Mouse (Mus musculus) liver, adult 2 months (tissue): ENCODE data around the gene Snx20. TPM values are rescaled to one million over a fixed set of nuclear protein-coding genes. Genes with fewer than 3 reads are reported as not detected.

Source experiments
- DNase-seq: peaks from one replicate; pipeline ENCODE4 v3.0.0-alpha.2; 2011; ENCODE audit warnings: low read depth, low spot score; ENCODE audit errors: extremely low read depth
- H3K27ac ChIP-seq: fragments of 200-500 bp; replicated peaks from 2 replicates; pipeline ENCODE4 v1.5.1; 2012; ENCODE audit warnings: low read depth, mild to moderate bottlenecking, control low read depth, inconsistent platforms, low read length; ENCODE audit not compliant: insufficient read depth
- H3K27me3 ChIP-seq: fragments of 200-500 bp; 2 replicates; pipeline ENCODE4 v1.6.1; 2012; ENCODE audit warnings: mild to moderate bottlenecking, moderate library complexity, low read length, inconsistent platforms; ENCODE audit not compliant: control insufficient read depth, insufficient read depth
- H3K36me3 ChIP-seq: fragments of 200-500 bp; 2 replicates; pipeline ENCODE4 v1.6.1; 2012; ENCODE audit warnings: low read length, inconsistent platforms; ENCODE audit not compliant: control insufficient read depth, insufficient read depth
- H3K4me1 ChIP-seq: fragments of 200-500 bp; 2 replicates; pipeline ENCODE4 v1.6.1; 2011; ENCODE audit warnings: low read length; ENCODE audit not compliant: control insufficient read depth, insufficient read depth
- H3K4me3 ChIP-seq: fragments of 200-500 bp; 2 replicates; pipeline ENCODE4 v1.5.1; 2011; ENCODE audit warnings: low read depth, mild to moderate bottlenecking, control low read depth, low read length, moderate library complexity; ENCODE audit not compliant: insufficient read depth
- H3K79me2 ChIP-seq: fragments of 200-500 bp; 2 replicates; pipeline ENCODE4 v1.6.1; 2012; ENCODE audit warnings: inconsistent platforms, mild to moderate bottlenecking, low read length, moderate library complexity; ENCODE audit not compliant: control insufficient read depth, insufficient read depth
- H3K9ac ChIP-seq: fragments of 200-500 bp; 2 replicates; pipeline ENCODE4 v1.6.1; 2012; ENCODE audit warnings: low read depth, mild to moderate bottlenecking, control low read depth, inconsistent platforms, low read length
- CTCF ChIP-seq: fragments of 200-500 bp; IDR thresholded peaks from 2 replicates; pipeline ENCODE4 v1.5.1; 2011; ENCODE audit warnings: low read depth, low read length, control low read depth
- POLR2A ChIP-seq: fragments of 200-500 bp; IDR thresholded peaks from 2 replicates; pipeline ENCODE4 v1.6.1; 2011; ENCODE audit warnings: low read length, control low read depth; ENCODE audit not compliant: insufficient read depth; ENCODE audit errors: extremely low read depth
- WGBS: fragments of 180-500 bp; shearing (Covaris S2); methylation state at CpG from one replicate; pipeline ENCODE4 v1.1.7; 2018; 5-methylcytosine and 5-hydroxymethylcytosine counted together
- polyA plus RNA-seq: library from polyadenylated mRNA; depleted of rRNA; stranded (reverse); fragments of >200 nt; gene quantifications from 2 replicates; pipeline ENCODE4 v1.2.3, GENCODE M21; 2012
- total RNA-seq: library from RNA; depleted of rRNA; stranded (reverse); fragments of >200 nt; gene quantifications from 2 replicates; pipeline ENCODE4 v1.2.3, GENCODE M21; 2014

The Snx20 gene
- total and polyA plus RNA-seq, 2 experiments: 0.92 to 1.2 TPM

DNA sequence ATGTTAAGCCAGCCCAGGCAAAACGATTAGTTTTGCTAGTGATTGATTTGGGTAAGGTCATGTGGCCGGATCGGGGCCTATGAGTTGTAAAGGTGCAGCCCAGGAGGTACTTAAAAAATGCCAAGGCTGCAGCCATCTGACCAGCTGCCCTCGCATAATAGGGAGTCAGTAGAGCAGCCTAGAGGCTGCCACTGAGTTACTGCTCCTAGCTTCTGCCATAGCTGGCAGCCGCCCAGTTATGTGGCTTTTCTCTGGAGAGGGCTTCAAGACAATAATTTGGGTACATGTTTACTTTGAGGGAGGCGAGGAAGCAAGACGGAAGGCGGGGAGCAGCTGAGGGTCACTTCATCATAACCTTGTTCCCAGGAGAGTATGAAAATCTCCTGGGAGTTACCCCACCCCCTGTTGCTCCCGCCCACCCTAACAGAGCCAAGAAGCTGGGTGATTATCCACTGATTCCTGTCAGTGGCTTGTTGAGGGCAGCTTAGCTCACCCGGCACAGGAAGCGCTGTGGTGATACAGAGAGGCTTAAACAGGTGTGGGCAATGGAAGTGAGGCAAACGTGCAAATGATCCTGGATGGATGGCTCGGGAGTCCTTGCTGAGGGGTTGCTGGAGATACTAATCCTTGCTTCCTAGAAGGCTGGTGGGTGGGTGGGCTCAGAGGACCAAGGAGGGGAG lies 30.4 kb downstream of the Snx20 start:
- Histone ChIP-seq H3K36me3 (no peaks in the 10 kb centered on the region), H3K27me3 (peaks cover 4% of the 10 kb centered on the region; the same call in 1 of the 2 replicates), H3K4me3 (no peak overlapping the region), H3K79me2 (no peaks in the 10 kb centered on the region), H3K9ac (no peak overlapping the region), H3K27ac (no peak overlapping the region), H3K4me1 (no peaks in the 10 kb centered on the region)
- no peak for TF ChIP-seq CTCF
- no peak for TF ChIP-seq POLR2A
- WGBS: 73% methylated on average over 13 of the region's 13 CpGs
- no peak for DNase-seq

DNA sequence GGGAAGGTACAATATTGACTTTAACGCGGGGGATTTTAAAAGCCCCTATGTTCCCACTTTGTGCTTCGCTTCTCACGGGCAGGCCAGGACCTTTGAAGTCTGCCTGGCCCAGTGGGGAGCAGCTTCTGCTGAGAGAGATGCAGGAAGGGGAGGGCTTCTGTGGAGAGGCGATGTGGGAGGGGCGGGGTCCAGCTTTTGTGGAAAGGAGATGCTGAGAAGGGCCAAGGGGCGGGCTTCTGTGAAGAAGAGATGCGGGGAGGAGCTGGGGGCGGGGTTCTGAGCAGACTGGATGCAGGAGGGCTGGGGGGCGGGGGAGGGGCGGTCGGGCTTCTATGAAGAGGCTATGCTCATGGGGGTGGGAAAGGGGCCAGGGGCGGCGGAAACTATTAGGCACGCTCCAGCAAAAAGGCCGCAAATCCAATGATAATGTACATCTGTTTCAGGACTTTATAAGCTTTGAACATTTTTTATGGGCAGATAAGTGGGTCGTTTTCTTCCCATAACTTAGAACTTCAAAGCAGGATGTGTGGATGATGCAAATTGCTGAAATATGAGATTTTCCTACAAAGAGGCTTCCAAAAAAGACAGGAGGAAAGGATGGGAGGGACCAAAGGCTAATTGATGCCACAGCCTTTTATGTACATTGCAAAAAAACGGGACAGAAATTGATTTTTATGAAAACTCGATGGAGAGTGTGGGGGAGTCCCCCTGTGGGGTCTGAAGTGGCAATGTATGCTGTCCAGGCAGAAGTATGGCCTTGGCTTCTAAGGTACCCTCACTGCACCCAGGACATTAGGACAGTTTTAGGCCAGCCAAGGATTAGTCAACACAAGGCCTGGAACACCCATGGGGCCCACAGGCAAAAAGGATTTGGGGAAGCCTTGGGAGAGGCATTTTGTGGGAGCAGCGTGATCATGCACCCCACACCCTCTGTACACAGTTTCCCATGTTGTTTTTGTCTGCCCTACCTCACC lies 31.6 kb downstream of the Snx20 start:
- H3K79me2 ChIP-seq: no peaks in the 10 kb centered on the region
- WGBS: 20% methylated on average over 19 of the region's 20 CpGs
- no peak for TF ChIP-seq CTCF
- TF ChIP-seq POLR2A: no peak
- no peak overlapping the region for H3K9ac ChIP-seq
- H3K4me3 ChIP-seq: no peak overlapping the region
- H3K36me3 ChIP-seq: no peaks in the 10 kb centered on the region
- H3K27me3 ChIP-seq: peaks cover 4% of the 10 kb centered on the region; the same call in 1 of the 2 replicates
- no peak overlapping the region for H3K27ac ChIP-seq
- no peaks in the 10 kb centered on the region for H3K4me1 ChIP-seq
- no peak for DNase-seq

DNA sequence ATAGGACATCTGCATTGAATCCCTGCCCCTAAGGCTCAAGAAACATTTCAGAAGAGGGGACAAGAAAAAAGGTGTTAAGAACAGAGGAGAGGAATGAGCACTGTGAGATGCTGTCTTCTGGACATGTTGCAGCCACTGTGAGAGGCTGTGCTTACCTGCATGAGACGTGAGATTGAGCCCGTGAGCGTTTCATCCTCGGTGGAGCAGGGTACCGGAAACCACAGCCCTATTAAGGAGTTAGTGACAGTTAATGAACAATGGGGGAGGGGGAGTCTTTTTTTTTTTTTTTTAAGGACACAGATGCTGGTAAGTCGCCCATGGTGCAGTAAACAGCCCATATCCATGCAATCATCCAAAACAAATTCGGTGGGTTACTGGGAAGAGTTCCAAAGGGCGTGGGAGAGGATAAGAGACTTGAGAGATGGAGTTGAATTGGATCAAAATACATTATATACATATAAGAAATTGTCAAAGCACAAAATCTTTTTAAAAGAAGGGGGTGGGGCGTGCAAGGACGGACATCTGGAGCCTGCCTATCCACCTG lies 32.4 kb downstream of the Snx20 start:
- Histone ChIP-seq H3K27me3 (peaks cover 4% of the 10 kb centered on the region; the same call in 1 of the 2 replicates), H3K79me2 (no peaks in the 10 kb centered on the region), H3K36me3 (no peaks in the 10 kb centered on the region), H3K27ac (no peak overlapping the region), H3K4me1 (no peaks in the 10 kb centered on the region), H3K9ac (no peak overlapping the region), H3K4me3 (no peak overlapping the region)
- no peak for DNase-seq
- no peak for TF ChIP-seq POLR2A
- no peak for TF ChIP-seq CTCF
- WGBS: 24% methylated on average over 10 of the region's 10 CpGs

DNA sequence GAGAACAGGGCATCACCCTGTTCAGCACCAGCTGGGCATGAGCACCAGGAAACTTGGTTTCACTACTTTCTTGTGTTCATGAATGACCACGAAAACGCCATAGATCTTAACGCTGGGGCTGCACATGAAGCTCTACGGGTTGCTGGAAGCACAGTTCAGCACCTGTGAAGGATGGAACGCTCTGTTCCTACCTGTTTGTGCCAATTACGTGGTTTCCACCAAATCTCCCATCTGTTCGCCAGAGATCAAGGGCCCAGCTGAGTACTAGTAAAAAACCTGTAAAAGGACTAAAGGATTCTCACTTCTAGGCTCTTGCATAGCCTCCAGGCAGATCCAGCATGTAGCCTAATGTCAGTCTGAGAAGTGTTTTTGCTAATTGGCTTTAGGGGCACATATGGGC lies 36.4 kb downstream of the Snx20 start:
- no peak for DNase-seq
- H3K79me2 ChIP-seq: no peaks in the 10 kb centered on the region
- H3K27ac ChIP-seq: no peak overlapping the region
- peaks cover 4% of the 10 kb centered on the region; the same call in 1 of the 2 replicates for H3K27me3 ChIP-seq
- WGBS: 86% methylated on average over 7 of the region's 7 CpGs
- no peak overlapping the region for H3K9ac ChIP-seq
- no peaks in the 10 kb centered on the region for H3K36me3 ChIP-seq
- TF ChIP-seq POLR2A: no peak
- no peak for TF ChIP-seq CTCF
- H3K4me3 ChIP-seq: no peak overlapping the region
- H3K4me1 ChIP-seq: no peaks in the 10 kb centered on the region

DNA sequence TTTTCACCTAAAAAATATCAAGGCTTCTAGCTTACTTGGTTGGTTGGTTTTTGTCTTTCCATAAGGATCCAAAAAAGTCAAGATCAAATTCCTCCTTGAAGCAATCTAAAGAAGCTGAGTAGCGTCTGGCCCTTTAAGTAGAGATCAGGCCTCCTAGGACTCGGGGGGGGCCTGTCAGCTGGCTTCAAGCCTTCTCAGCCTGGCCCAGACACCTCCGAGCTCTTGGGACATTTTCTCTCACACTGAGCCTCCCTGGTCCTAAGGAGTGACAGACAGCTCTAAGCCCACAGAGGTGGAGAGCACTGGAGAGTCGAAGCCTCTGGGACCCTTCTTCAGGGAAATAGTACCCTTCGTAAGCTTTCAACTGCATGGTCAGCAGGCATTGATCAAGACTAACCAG lies 37.4 kb downstream of the Snx20 start:
- Histone ChIP-seq H3K4me3 (no peak overlapping the region), H3K27me3 (peaks cover 4% of the 10 kb centered on the region; the same call in 1 of the 2 replicates), H3K79me2 (no peaks in the 10 kb centered on the region), H3K27ac (no peak overlapping the region), H3K4me1 (no peaks in the 10 kb centered on the region), H3K36me3 (no peaks in the 10 kb centered on the region), H3K9ac (no peak overlapping the region)
- 81% methylated on average over 5 of the region's 5 CpGs for WGBS
- no peak for DNase-seq
- no peak for TF ChIP-seq CTCF
- TF ChIP-seq POLR2A: no peak
